Mouse (Mus musculus): ENCODE measurements at regions not wholly inside any gene's neighbourhood (a gene's known extent, or its start where the extent isn't known, plus 50 kb on each side); places are given as distances from the start of the nearest gene placed in this dataset.

DNA sequence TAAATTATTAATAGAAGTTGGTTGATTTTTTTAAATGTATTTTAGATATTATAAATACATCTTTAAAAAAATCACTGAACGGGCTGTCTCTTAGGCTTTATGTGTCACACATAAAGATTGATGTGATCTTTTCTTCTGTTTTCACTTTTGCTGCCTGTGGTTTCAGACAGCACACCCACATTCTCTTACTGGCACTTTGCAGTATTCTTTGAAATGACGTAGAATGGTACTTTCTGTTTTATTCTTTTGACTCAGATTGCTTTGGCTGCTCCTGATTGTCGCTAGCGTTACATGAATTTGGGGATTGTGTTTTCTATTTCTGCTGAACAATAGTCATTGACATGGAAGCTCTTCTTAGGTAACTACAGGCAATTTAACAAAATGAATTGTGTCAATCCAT is 415.4 kb upstream of the Rag2 start:
- DNase-seq, result no peak

DNA sequence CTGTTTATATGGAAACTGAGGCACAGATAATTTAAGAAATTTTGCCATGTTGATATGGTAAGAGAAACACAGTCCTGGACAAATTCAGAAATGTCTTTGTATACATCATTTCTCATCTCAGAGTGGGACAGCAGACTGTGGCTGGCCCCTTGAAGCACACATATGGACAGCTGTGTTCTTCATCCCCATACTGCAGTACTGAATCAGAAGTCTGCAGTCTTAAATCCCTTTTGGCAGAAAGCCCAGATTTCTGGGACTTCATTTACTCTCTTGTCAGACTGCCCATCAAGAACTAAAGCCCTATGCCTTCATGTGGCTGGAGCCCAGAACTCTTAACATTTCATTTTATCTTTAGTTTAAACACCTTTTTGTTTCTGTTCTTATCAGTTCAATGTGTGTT is 403.8 kb upstream of the Rag2 start:
- peak; percentile 27 for DNase-seq

DNA sequence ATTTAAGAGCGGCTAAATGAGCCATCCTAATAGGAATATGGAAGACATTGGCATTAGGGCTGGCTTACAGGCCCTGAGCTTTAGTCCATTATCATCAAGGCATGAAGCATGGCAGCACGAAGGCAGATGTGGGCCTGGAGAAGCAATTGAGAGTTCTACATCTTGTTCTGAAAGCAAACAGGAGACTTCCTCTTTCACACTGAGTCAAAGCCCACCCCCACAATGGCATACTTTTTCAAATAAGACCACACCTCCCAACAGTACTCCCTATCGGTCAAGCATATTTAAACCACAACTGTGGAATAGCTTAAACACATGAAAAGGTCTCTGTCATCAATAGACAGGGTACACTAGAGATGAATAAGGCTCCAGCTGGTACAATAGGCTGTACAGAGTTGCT is 381.5 kb upstream of the Rag2 start:
- no peak for DNase-seq

DNA sequence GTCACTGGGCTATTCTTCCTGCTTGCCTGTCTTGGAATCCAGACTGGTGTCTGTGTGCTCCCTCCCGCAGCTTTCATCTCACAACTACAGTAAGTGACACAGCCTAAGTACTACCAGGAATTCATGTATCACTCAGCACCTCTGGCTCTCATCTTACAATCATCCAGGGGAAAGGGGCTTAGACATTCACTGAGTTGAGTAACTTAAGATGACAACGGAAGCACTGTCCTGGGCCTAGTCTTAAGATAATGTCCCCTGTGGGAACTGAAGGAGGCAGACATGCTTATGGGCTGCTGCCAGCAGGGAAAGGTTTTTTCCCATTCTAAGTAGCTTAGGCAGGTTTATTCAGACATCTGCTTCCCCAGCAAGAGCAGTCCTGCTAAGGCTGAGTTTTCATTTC is 377.4 kb upstream of the Rag2 start:
- DNase-seq, result peak; percentile 33

DNA sequence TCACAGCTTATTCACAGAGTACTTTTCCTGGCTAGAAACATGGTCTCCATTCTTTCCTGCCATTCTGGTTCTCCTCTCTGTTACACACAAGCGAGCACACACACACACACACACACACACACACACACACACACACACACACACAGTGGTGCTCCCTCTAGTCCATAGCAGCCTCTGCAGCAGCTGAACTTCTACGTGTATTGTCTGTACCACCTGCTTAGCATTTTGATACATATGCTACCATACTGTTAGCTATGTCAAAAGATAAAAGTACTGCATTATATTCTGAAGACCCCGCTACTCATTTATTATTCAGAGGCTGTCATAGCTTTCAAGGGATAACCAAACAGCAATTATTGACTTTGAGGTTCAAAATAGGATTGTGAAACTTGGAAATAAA is 372.3 kb upstream of the Rag2 start:
- DNase-seq, result no peak

DNA sequence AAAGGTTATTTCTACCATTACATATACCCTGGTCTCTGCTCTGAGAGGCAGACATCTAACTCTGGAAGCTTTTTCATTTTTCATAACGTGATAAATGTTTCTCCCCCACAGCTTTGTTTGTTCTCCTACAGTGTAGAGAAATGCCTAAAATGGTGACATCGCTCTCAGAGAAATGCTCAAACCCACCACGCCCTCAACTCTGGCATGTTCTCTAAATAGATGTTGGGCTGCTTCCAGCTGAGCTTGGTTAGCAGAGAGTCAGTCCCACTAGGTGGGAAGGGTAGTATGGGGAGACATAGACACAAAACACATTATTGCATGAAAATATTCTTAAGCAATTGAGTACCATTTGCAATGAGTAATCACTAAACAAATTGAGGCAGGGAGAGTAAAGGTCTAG is 368.1 kb upstream of the Rag2 start:
- no peak for DNase-seq

DNA sequence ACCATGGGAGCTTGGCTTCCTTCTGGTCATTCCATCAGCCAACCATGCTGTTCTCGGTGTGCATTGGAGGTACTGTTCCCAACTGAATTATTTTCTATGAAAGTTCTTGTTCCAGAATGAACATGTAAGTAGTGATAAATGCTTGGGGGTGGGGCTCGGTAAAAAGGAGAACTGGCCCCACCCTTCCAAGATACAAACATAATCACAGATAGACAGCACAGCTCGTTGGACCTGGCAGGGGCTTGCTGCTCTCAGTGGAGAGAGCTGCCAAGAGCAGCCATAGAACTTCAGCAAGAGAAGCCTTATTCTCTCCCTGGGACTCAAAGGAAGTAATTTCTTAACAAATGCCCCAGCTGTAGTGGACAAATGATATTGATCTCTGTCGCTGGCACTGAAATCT is 360.6 kb upstream of the Rag2 start:
- no peak for DNase-seq

DNA sequence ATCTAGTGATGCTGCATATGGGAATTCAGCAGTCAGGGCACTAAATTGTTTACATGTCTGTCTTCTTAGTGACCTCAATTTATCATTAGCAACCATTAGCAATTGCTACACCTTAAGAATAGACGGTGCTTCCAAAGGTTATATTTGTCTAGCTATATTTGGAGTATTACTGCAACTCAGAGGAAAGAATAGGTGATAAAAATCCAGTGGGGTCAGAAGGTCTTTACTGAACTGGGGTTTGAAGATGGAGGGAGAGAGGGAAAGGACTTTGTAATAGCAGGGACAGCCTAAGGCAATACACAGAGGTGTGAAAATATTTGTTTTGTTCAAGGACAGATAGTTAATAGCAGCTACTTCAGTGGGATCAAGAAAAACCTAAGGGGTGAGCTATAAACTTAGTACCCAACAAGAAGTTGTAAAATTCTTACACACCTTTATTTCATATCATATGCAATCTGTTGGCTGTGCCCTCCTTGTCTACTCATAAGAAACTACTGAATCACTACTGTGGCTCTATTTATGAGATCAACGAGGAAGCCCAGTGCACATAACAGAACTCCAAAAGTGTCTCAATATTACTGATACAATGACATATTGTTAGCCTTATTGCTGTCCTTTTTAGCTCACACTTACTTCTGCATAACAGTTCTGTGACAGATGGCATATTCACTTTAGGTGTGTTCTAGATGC is 357.7 kb upstream of the Rag2 start:
- no peak for DNase-seq

DNA sequence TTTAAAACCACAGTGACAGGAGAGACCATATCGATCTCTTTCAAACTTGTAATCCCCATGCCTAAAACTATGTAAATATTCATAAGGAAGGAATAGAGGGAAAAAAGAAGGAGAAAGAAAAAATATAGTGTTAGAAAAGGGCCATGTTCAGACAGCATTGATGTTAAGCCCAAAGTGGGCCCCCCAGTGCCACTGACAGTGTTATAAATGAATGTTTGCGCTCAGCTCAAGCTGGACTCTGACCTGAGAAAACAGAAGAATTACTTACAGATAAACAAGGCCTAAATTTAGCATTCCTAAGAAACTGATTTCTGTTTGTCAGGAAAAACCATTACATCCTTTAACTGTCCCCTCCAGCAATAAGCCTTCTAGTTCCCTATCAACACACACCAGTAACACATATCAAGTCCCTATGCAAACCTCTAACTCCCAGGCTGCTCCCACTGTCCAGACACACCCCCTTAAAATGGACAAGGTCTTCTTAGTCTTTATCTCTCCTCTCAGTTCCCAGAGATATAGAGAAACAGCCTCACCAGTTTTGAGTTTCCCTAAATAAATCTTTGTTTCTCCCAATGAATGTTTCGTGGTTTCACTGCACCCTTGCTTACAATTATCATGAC is 350.4 kb upstream of the Rag2 start:
- DNase-seq, result no peak

DNA sequence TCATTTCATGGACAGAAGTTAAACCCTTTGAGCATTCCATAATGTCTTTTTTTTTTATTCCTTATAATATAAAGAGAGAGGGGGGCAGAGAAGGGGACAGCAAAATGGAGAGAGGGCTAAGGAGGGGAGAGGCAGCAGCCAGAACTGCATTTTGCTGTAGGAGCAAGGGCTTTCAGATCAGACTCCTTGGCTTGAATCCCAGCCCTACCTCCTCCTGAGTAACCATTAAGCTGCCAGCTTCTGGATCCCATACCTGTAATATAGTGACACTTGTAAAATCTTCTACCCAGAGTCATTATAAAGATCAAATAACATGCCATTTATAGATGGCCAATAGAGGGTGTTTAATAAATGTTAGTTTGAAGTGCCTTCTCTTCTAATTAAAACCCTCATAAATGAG is 339.6 kb upstream of the Rag2 start:
- no peak for DNase-seq

DNA sequence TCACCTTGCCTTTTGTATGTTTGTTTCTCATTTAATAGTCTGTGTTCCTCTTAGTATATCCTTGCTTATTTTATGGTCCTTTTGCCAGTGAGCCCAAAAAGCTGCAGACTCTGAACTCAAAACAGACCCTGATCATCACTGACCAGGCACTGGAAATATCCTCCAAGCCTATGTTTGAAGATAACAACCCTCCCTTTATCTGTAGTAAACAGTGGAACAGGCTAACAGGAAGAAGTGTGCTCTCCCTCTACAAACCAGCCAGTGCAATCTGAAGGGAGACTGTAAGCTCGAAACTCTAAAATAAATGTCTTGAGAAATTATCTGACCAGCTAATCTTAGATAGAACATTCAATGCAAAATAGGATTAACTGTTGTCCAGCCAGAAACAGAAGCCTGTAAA is 336.4 kb upstream of the Rag2 start:
- no peak for DNase-seq

DNA sequence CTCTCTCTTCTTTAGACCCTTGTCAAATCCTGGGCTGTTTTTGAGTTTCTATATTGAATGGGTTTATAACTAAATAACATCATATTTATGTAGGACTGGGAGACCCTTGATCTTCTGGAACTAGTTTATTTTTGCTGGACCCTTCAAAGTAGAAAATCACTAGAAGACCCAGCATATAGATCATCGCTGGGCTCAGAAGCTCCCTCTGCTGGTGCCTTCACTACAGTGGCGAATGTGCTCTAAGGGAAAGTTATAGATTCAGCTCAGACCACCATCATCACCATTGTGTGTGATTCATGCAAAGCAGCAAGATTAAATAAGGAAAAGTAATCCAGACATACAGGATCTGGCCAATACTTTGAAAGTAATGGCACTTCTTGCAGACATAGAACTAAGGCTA is 335.4 kb upstream of the Rag2 start:
- peak; percentile 52 for DNase-seq

DNA sequence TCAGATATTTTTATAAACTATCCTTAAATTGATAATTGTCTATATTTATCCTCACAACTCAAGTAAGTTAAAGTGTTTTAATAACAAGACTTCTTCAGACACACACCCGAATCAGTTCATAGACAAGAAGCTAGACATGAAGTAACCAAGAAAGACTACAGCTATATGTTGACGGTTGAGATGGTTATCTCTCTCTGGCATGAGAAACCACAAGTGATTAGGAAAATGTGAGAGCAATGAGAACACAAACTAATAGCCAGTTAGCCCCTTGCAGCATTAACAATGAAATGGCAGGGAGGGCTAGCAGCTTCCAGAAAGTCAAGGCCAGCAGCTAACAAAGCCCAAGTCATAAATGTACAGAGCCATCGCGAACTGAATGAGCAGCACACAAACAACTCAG is 333.8 kb upstream of the Rag2 start:
- no peak for DNase-seq

DNA sequence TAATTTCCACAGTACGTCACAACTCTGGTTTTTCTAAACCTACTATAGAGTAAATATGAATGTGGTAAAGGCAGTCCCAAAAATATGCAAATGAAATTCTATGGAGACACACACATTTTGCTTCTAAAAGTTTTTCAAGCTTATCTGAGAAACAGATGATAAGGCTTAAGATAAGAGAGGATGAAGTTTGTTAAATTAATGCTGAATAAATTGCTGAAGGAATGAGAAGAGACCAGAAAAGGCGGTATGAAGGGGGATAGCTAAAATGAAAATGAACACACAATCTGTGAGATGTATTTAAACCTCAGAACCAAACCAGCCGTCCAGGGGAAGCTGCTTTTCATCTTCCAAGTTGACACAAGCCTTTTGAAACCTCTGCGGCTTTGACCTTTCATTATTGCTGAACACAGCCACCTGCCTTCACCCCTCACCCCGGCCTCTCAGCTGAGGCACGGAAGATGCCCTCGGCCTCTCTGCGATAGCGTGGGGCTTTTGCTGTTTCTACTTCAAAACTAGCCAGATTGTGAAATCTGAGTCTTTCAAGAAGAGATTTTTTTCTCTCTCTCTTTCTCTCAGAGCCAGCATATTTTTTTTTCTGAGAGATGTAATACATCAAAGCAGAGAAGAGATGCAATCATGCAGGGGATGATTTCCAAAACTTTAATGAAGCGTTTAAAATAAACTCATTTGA is 328.7 kb upstream of the Rag2 start:
- peak; percentile 49 for DNase-seq

DNA sequence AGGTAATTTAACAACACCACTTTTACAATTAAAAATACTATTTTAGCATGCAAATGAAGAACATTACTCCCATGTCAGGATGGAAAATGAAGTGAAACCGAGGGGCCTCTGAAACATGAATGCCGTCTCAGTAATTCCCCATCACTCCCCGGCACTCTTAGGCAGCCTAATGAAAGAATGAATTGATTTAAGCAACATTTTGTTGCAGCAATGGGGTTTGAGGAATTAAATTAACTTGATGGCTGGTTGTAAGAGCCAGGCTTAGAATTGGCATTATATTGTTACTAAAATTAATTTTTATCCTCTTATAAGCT is 328.2 kb upstream of the Rag2 start:
- no peak for DNase-seq

DNA sequence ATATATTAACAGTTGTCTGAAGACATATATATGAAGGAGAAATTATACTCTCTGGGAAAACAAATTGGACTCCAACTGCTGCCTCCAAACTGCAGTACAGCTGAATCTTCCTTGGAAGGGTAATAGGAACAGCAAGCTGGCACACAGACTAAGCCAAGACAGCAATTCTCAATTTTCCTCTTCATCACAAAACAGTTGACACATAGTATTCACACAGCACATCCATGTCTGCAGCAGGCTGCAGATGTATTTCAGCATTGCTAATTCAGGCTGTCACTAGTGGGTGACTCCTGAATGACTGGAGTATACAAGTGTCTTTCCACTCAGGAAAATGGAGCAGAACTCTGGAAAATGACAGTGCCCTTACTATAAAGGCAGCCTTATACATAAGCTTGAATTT is 327.7 kb upstream of the Rag2 start:
- DNase-seq, result no peak

DNA sequence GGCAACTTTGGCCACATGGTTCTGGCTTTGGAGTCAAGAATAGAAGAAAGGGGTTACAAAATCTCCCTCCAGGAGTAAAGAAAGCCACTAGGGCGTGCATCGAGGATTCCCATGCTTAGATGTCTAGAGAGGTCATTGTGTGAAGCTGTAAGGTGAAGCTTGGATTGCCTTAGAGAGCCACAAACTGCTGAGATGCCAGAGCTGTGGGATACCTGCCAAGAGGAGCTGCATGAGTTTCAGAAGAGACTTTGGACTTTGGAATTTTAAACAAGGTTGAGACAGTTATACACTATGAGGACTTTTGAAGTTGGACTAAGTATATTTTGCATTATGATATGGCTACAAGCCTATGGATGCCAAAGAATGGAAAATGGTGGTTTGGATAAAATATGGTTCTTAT is 325.4 kb upstream of the Rag2 start:
- DNase-seq, result no peak

DNA sequence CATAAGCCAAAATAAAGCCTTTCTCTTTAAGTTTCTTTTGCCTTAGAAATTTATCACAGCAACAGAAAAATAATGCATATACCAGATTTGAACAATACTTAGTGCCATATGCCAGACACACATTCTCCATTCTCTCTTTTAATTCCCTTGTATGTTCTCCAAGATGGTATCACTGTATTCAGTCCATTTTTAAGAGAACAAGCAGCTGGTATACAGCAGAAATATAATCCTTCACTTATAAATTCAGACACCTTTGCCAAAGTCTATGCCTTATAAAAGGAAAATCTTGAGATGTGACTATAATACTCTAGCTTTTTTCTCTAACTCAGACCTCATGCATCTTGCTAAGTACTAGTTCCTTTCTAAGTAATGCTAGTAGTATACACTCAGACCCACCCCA is 324.4 kb upstream of the Rag2 start:
- no peak for DNase-seq

DNA sequence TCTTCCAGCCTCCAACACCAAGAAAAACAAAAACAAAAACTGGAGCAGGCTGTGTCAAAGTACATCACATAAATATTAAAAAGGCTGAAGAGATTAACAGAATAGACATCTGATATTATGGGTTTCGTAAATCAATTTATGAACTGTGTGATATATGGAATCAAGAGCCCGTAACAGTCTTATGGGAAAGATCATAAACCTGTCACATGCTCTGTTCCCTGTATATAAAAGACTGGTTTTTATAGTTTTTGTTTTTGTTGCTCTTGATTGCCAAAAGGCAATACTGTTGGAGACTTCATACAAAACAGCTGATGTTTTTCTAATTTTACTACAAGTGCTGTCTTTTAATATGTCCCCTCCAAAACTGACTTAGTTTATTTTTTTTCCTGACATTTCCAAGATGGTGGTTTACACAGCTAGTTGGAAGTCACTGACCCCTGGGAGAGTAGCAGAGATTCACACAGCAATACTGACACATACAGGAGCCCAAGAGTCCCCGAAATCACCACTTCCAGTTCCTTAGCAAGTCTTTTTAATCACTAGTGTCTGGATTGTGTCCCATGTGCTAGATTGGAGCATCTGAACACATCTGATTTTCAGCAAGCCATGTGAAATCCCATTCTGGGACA is 303.1 kb upstream of the Rag2 start:
- no peak for DNase-seq

DNA sequence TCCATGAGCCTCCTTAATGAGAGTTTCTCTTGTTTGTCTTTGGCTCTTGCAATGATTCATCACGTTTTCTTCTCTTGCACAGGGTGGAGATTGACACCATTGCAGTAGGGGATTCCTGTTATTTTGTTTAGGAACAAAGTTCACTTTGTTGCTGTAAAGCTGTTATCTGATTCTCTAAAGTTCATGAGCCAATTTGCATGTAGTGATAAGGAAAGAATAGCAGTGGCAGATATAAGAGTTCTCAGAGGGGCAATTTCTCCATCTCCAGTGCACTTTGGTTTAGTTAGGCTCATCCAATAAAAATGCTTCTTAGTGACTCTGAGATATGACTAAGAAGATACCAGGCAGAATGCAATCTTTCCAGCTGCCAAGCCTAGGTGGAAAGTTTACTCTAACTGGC is 267.8 kb upstream of the Rag2 start:
- no peak for DNase-seq

DNA sequence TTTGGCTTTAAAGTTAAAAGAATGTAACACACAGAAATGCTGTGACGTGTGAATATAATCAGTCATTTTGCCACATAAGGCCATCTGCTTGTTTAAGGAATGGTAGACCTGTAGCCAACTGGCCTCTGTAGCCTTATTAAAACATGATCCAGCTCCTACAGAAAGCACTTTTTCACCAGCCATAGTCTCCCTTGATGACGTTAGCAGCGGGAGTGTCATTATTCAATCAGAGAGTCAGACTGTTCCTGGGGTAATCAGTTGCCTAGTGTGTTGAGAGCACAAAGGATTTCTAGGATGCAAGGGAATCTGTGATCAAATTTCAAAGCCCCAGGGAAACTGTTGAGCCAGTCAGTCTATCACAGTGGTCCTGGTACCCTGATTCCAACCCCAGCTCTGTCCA is 260.3 kb upstream of the Rag2 start:
- DNase-seq, result peak; percentile 25

DNA sequence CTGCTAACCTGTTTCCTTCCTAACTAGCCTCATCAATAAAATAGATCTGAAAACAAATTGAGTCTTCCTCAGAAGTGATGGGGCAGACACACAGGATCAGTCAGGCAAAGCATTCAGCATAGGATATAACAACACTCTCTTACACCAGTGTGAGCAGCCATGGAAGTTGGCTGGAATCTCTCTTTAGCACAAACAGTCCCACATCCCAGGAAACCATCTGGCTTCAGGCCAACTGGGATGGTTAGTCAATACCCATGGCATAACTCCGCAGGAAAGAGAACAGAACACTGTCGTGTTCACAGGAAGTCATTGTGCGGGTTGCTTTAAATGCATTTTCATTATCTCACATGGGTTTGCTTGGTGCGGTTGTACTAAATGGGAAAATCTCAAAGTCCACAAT is 256.2 kb upstream of the Rag2 start:
- DNase-seq, result no peak

DNA sequence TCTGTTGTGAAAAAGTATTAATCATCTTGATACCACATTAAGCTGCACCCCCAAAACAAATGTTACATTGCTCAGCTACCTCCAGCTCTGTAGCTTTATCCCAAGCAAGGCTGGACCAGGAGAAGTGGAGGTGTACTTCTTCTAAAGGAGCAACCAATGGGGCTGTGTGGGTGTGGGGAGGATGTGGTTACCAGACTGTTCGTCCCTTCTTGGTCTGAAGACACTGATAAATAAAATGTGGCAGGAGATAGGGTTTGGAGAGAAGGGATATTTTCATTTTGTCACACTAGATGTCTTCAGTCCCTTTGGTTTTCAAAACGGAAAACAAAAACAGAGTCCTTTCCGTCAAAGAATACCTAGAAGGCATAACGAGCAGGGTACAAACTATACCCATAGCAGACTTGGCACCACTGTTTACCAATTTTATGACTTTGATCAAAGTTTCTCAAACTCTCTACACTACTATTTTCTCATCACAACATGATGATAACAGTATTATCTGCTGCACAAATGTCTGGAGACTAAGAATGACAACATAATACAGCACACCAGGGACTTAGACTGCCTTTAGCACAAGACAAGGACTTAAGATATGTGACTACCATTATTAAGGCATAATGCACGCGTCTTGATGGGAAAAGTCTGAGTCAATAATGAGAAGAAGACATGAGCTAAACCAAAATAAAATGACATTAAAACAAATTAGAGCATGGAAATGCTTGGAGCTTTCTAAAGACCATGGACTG is 253.4 kb upstream of the Rag2 start:
- no peak for DNase-seq

Data from embryo, embryonic 11 days (tissue).